Mouse (Mus musculus): ENCODE measurements around the gene Myo7a. TPM values are rescaled to one million over a fixed set of nuclear protein-coding genes. Genes with fewer than 3 reads are reported as not detected.

Myo7a gene
- polyA plus RNA-seq, 1 experiment from 2014 or later, result 9.9 TPM

- H3K4me2 ChIP-seq (ENCODE audit: low read depth, low read length), result no peak overlapping the region
- H3K9ac ChIP-seq (ENCODE audit: low read length), result no peak overlapping the region
- H3K4me3 ChIP-seq (ENCODE audit: low read length), result no peak overlapping the region
- H3K4me1 ChIP-seq (replicated peaks; ENCODE audit: control insufficient read depth, insufficient read depth, low read length), result no peaks in the 10 kb centered on the region
- 57% methylated on average over 8 of the region's 8 CpGs for WGBS
- no peak for ATAC-seq (ENCODE audit: low read depth)
- no peaks in the 10 kb centered on the region for H3K27me3 ChIP-seq (ENCODE audit: control insufficient read depth, insufficient read depth, low read depth, low read length)
- H3K27ac ChIP-seq (ENCODE audit: low read length), result no peak overlapping the region
- H3K36me3 ChIP-seq (ENCODE audit: control insufficient read depth, insufficient read depth, low read length), result no peaks in the 10 kb centered on the region
- no peaks in the 10 kb centered on the region for H3K9me3 ChIP-seq (ENCODE audit: control insufficient read depth, low read length)
Measured at GRCm38 (mm10) chr7:98146447-98146845, 27.1 kb upstream of the Myo7a start.

- no peak for ATAC-seq (ENCODE audit: low read depth)
- Histone ChIP-seq H3K27me3 (ENCODE audit: control insufficient read depth, insufficient read depth, low read depth, low read length) (no peaks in the 10 kb centered on the region), H3K27ac (ENCODE audit: low read length) (no peak overlapping the region), H3K4me2 (ENCODE audit: low read depth, low read length) (no peak overlapping the region), H3K9ac (ENCODE audit: low read length) (no peak overlapping the region), H3K36me3 (ENCODE audit: control insufficient read depth, insufficient read depth, low read length) (no peaks in the 10 kb centered on the region), H3K9me3 (ENCODE audit: control insufficient read depth, low read length) (no peaks in the 10 kb centered on the region), H3K4me1 (replicated peaks; ENCODE audit: control insufficient read depth, insufficient read depth, low read length) (no peaks in the 10 kb centered on the region), H3K4me3 (ENCODE audit: low read length) (no peak overlapping the region)
- 74% methylated on average over 11 of the region's 12 CpGs for WGBS
Measured at GRCm38 (mm10) chr7:98145842-98146446, 26.6 kb upstream of the Myo7a start.

GRCm38 (mm10) chr7:98145402-98145801 is 26.1 kb upstream of the Myo7a start, which contains the start of gene Omp:
Omp (minus strand) TSS chr7:98145502.
- ATAC-seq (ENCODE audit: low read depth), result no peak
- 81% methylated on average over 5 of the region's 5 CpGs for WGBS

GRCm38 (mm10) chr7:98142648-98143047 is 23.3 kb upstream of the Myo7a start:
- Histone ChIP-seq H3K4me2 (ENCODE audit: low read depth, low read length) (no peak overlapping the region), H3K36me3 (ENCODE audit: control insufficient read depth, insufficient read depth, low read length) (no peaks in the 10 kb centered on the region), H3K9ac (ENCODE audit: low read length) (no peak overlapping the region), H3K27me3 (ENCODE audit: control insufficient read depth, insufficient read depth, low read depth, low read length) (no peaks in the 10 kb centered on the region), H3K4me1 (replicated peaks; ENCODE audit: control insufficient read depth, insufficient read depth, low read length) (no peaks in the 10 kb centered on the region), H3K27ac (ENCODE audit: low read length) (no peak overlapping the region), H3K4me3 (ENCODE audit: low read length) (no peak overlapping the region), H3K9me3 (ENCODE audit: control insufficient read depth, low read length) (no peaks in the 10 kb centered on the region)
- WGBS, result 72% methylated on average over 3 of the region's 3 CpGs
- ATAC-seq (ENCODE audit: low read depth), result no peak

More at GRCm38 (mm10) chr7:98145402-98145801, 26.1 kb upstream of the Myo7a start, which contains the start of gene Omp:
- no peak within 1 kb of the TSS for H3K9ac ChIP-seq (ENCODE audit: low read length)
- no peak within 1 kb of the TSS for H3K4me3 ChIP-seq (ENCODE audit: low read length)
- H3K36me3 ChIP-seq (ENCODE audit: control insufficient read depth, insufficient read depth, low read length), result no peaks in the 10 kb centered on the region
- no peaks in the 10 kb centered on the region for H3K4me1 ChIP-seq (replicated peaks; ENCODE audit: control insufficient read depth, insufficient read depth, low read length)
- no peak within 1 kb of the TSS for H3K27ac ChIP-seq (ENCODE audit: low read length)
- no peaks in the 10 kb centered on the region for H3K27me3 ChIP-seq (ENCODE audit: control insufficient read depth, insufficient read depth, low read depth, low read length)
- H3K4me2 ChIP-seq (ENCODE audit: low read depth, low read length), result no peak within 1 kb of the TSS
- no peaks in the 10 kb centered on the region for H3K9me3 ChIP-seq (ENCODE audit: control insufficient read depth, low read length)

- Histone ChIP-seq H3K9me3 (ENCODE audit: control insufficient read depth, low read length) (no peaks in the 10 kb centered on the region), H3K27ac (ENCODE audit: low read length) (no peak overlapping the region), H3K9ac (ENCODE audit: low read length) (no peak overlapping the region), H3K4me3 (ENCODE audit: low read length) (no peak overlapping the region), H3K4me2 (ENCODE audit: low read depth, low read length) (no peak overlapping the region), H3K36me3 (ENCODE audit: control insufficient read depth, insufficient read depth, low read length) (no peaks in the 10 kb centered on the region), H3K4me1 (replicated peaks; ENCODE audit: control insufficient read depth, insufficient read depth, low read length) (no peaks in the 10 kb centered on the region), H3K27me3 (ENCODE audit: control insufficient read depth, insufficient read depth, low read depth, low read length) (no peaks in the 10 kb centered on the region)
- WGBS, result 55% methylated on average over 8 of the region's 8 CpGs
- no peak for ATAC-seq (ENCODE audit: low read depth)
Measured at GRCm38 (mm10) chr7:98142247-98142646, 22.9 kb upstream of the Myo7a start.

GRCm38 (mm10) chr7:98141206-98141605 is 21.9 kb upstream of the Myo7a start:
- Histone ChIP-seq H3K9ac (ENCODE audit: low read length) (no peak overlapping the region), H3K27ac (ENCODE audit: low read length) (no peak overlapping the region), H3K36me3 (ENCODE audit: control insufficient read depth, insufficient read depth, low read length) (no peaks in the 10 kb centered on the region), H3K4me3 (ENCODE audit: low read length) (no peak overlapping the region), H3K27me3 (ENCODE audit: control insufficient read depth, insufficient read depth, low read depth, low read length) (no peaks in the 10 kb centered on the region), H3K9me3 (ENCODE audit: control insufficient read depth, low read length) (no peaks in the 10 kb centered on the region), H3K4me2 (ENCODE audit: low read depth, low read length) (no peak overlapping the region), H3K4me1 (replicated peaks; ENCODE audit: control insufficient read depth, insufficient read depth, low read length) (no peaks in the 10 kb centered on the region)
- ATAC-seq (ENCODE audit: low read depth), result no peak
- WGBS, result 53% methylated on average over 3 of the region's 3 CpGs

- Histone ChIP-seq H3K4me3 (ENCODE audit: low read length) (no peak overlapping the region), H3K4me1 (replicated peaks; ENCODE audit: control insufficient read depth, insufficient read depth, low read length) (no peaks in the 10 kb centered on the region), H3K4me2 (ENCODE audit: low read depth, low read length) (no peak overlapping the region), H3K36me3 (ENCODE audit: control insufficient read depth, insufficient read depth, low read length) (no peaks in the 10 kb centered on the region), H3K27ac (ENCODE audit: low read length) (no peak overlapping the region), H3K9ac (ENCODE audit: low read length) (no peak overlapping the region), H3K9me3 (ENCODE audit: control insufficient read depth, low read length) (no peaks in the 10 kb centered on the region), H3K27me3 (ENCODE audit: control insufficient read depth, insufficient read depth, low read depth, low read length) (no peaks in the 10 kb centered on the region)
- 21% methylated on average over 2 of the region's 2 CpGs for WGBS
- no peak for ATAC-seq (ENCODE audit: low read depth)
Measured at GRCm38 (mm10) chr7:98140597-98140996, 21.3 kb upstream of the Myo7a start.

- Histone ChIP-seq H3K36me3 (ENCODE audit: control insufficient read depth, insufficient read depth, low read length) (no peaks in the 10 kb centered on the region), H3K4me2 (ENCODE audit: low read depth, low read length) (no peak overlapping the region), H3K9me3 (ENCODE audit: control insufficient read depth, low read length) (no peaks in the 10 kb centered on the region), H3K9ac (ENCODE audit: low read length) (no peak overlapping the region), H3K4me1 (replicated peaks; ENCODE audit: control insufficient read depth, insufficient read depth, low read length) (no peaks in the 10 kb centered on the region), H3K27ac (ENCODE audit: low read length) (no peak overlapping the region), H3K27me3 (ENCODE audit: control insufficient read depth, insufficient read depth, low read depth, low read length) (no peaks in the 10 kb centered on the region), H3K4me3 (ENCODE audit: low read length) (no peak overlapping the region)
- 19% methylated on average over 9 of the region's 9 CpGs for WGBS
- no peak for ATAC-seq (ENCODE audit: low read depth)
Measured at GRCm38 (mm10) chr7:98139216-98139615, 19.9 kb upstream of the Myo7a start.

GRCm38 (mm10) chr7:98137995-98138394 is 18.7 kb upstream of the Myo7a start:
- Histone ChIP-seq H3K27me3 (ENCODE audit: control insufficient read depth, insufficient read depth, low read depth, low read length) (no peaks in the 10 kb centered on the region), H3K27ac (ENCODE audit: low read length) (no peak overlapping the region), H3K36me3 (ENCODE audit: control insufficient read depth, insufficient read depth, low read length) (no peaks in the 10 kb centered on the region), H3K9ac (ENCODE audit: low read length) (no peak overlapping the region), H3K4me1 (replicated peaks; ENCODE audit: control insufficient read depth, insufficient read depth, low read length) (no peaks in the 10 kb centered on the region), H3K4me2 (ENCODE audit: low read depth, low read length) (no peak overlapping the region), H3K4me3 (ENCODE audit: low read length) (no peak overlapping the region), H3K9me3 (ENCODE audit: control insufficient read depth, low read length) (no peaks in the 10 kb centered on the region)
- WGBS, result 20% methylated on average over 2 of the region's 2 CpGs
- no peak for ATAC-seq (ENCODE audit: low read depth)

- Histone ChIP-seq H3K4me1 (replicated peaks; ENCODE audit: control insufficient read depth, insufficient read depth, low read length) (no peaks in the 10 kb centered on the region), H3K27ac (ENCODE audit: low read length) (no peak overlapping the region), H3K9me3 (ENCODE audit: control insufficient read depth, low read length) (no peaks in the 10 kb centered on the region), H3K27me3 (ENCODE audit: control insufficient read depth, insufficient read depth, low read depth, low read length) (no peaks in the 10 kb centered on the region), H3K9ac (ENCODE audit: low read length) (no peak overlapping the region), H3K4me2 (ENCODE audit: low read depth, low read length) (no peak overlapping the region), H3K36me3 (ENCODE audit: control insufficient read depth, insufficient read depth, low read length) (no peaks in the 10 kb centered on the region), H3K4me3 (ENCODE audit: low read length) (no peak overlapping the region)
- WGBS, result 40% methylated on average over 3 of the region's 3 CpGs
- no peak for ATAC-seq (ENCODE audit: low read depth)
Measured at GRCm38 (mm10) chr7:98137583-98137982, 18.3 kb upstream of the Myo7a start.

Data from lung, embryonic 16.5 days (tissue).